Mouse (Mus musculus) E14TG2a.4 (cell line): ENCODE measurements at regions not wholly inside any gene's neighbourhood (a gene's known extent, or its start where the extent isn't known, plus 50 kb on each side); places are given as distances from the start of the nearest gene placed in this dataset.

Experiments used
- CTCF ChIP-seq: conservative IDR thresholded peaks from 2 replicates; pipeline ENCODE4 v1.5.1; 2014; ENCODE audit warnings: low read length
- NANOG ChIP-seq: IDR thresholded peaks from 2 replicates; pipeline ENCODE4 v1.6.1; 2014; ENCODE audit warnings: borderline replicate concordance, low read length, mixed read lengths

GRCm38 (mm10) chr1:73418196-73418595 is 402.5 kb upstream of the Tnp1 start:
- TF ChIP-seq CTCF (no peak), NANOG (no peak)
